Mouse (Mus musculus) spleen, adult 2 months (tissue): ENCODE measurements around the gene Trpv2. TPM values are rescaled to one million over a fixed set of nuclear protein-coding genes. Genes with fewer than 3 reads are reported as not detected.

ENCODE experiments used
- DNase-seq, 2 experiments: peaks; one replicate each; pipeline versions ENCODE4 v3.0.0 to v3.0.0-alpha.2; 2012 to 2021; ENCODE audit warnings: low spot score in 2 of 2, low read depth in 1 of 2
- H3K27ac ChIP-seq: fragments of 200-500 bp; 2 replicates; pipeline ENCODE4 v1.5.1; 2012; ENCODE audit warnings: low read length, inconsistent platforms; ENCODE audit not compliant: insufficient read depth
- H3K27me3 ChIP-seq: fragments of 200-500 bp; 2 replicates; pipeline ENCODE4 v1.6.1; 2012; ENCODE audit warnings: mild to moderate bottlenecking, moderate library complexity, low read length, inconsistent platforms; ENCODE audit not compliant: control insufficient read depth, insufficient read depth
- H3K36me3 ChIP-seq: fragments of 200-500 bp; 2 replicates; pipeline ENCODE4 v1.6.1; 2012; ENCODE audit warnings: mild to moderate bottlenecking, low read length, inconsistent platforms; ENCODE audit not compliant: control insufficient read depth, insufficient read depth
- H3K4me1 ChIP-seq: fragments of 200-500 bp; 2 replicates; pipeline ENCODE4 v1.6.1; 2011; ENCODE audit warnings: inconsistent platforms; ENCODE audit not compliant: control insufficient read depth, insufficient read depth, insufficient read length
- H3K4me3 ChIP-seq: fragments of 200-500 bp; 2 replicates; pipeline ENCODE4 v1.5.1; 2011; ENCODE audit warnings: mild to moderate bottlenecking, inconsistent platforms; ENCODE audit not compliant: insufficient read depth, insufficient read length; ENCODE audit errors: extremely low read depth
- CTCF ChIP-seq: fragments of 200-500 bp; IDR thresholded peaks from 2 replicates; pipeline ENCODE4 v1.5.1; 2011; ENCODE audit warnings: mild to moderate bottlenecking, inconsistent platforms; ENCODE audit not compliant: insufficient read depth, insufficient read length, insufficient replicate concordance; ENCODE audit errors: extremely low read depth
- POLR2A ChIP-seq: fragments of 200-500 bp; IDR thresholded peaks from 2 replicates; pipeline ENCODE4 v1.6.1; 2011; ENCODE audit warnings: low read depth, low read length, inconsistent platforms
- WGBS: fragments of 180-500 bp; shearing (Covaris S2); methylation state at CpG from one replicate; pipeline ENCODE4 v1.1.7; 2018; 5-methylcytosine and 5-hydroxymethylcytosine counted together
- polyA plus RNA-seq: library from polyadenylated mRNA; depleted of rRNA; stranded (reverse); fragments of >200 nt; gene quantifications from 2 replicates; pipeline ENCODE4 v1.2.3, GENCODE M21; 2012

Gene Trpv2
- polyA plus RNA-seq, 1 experiment, result 35.4 TPM

- Histone ChIP-seq H3K36me3 (peaks cover 50% of the 10 kb centered on the region), H3K4me3 (no peak overlapping the region), H3K4me1 (no peaks in the 10 kb centered on the region), H3K27me3 (no peaks in the 10 kb centered on the region), H3K27ac (no peak overlapping the region)
- WGBS, result 89% methylated on average over 10 of the region's 10 CpGs
- TF ChIP-seq POLR2A, result no peak
- no peak for TF ChIP-seq CTCF
- DNase-seq, result no peak
Measured at GRCm38 (mm10) chr11:62589391-62589790, 15.1 kb downstream of the Trpv2 start.

- Histone ChIP-seq H3K4me3 (no peak overlapping the region), H3K27ac (no peak overlapping the region), H3K36me3 (peaks cover 47% of the 10 kb centered on the region), H3K27me3 (no peaks in the 10 kb centered on the region), H3K4me1 (no peaks in the 10 kb centered on the region)
- no peak for DNase-seq
- TF ChIP-seq CTCF, result no peak
- TF ChIP-seq POLR2A, result no peak
- WGBS, result 95% methylated on average over 2 of the region's 2 CpGs
Measured at GRCm38 (mm10) chr11:62591026-62591425, 16.7 kb downstream of the Trpv2 start.

GRCm38 (mm10) chr11:62591904-62592575 lies 17.8 kb downstream of the Trpv2 start:
- WGBS, result 93% methylated on average over 8 of the region's 8 CpGs
- no peak overlapping the region for H3K4me3 ChIP-seq
- H3K36me3 ChIP-seq, result peaks cover 46% of the 10 kb centered on the region
- TF ChIP-seq CTCF, result no peak
- no peak for TF ChIP-seq POLR2A
- DNase-seq, result no peak
- H3K27ac ChIP-seq, result no peak overlapping the region
- no peaks in the 10 kb centered on the region for H3K27me3 ChIP-seq
- H3K4me1 ChIP-seq, result no peaks in the 10 kb centered on the region

- Histone ChIP-seq H3K27me3 (no peaks in the 10 kb centered on the region), H3K4me3 (no peak overlapping the region), H3K27ac (0 out of 2 replicates have a peak overlapping the region, but pooled peaks have one; percentile 14), H3K4me1 (peaks cover 4% of the 10 kb centered on the region; the same call in 1 of the 2 replicates), H3K36me3 (peaks cover 22% of the 10 kb centered on the region)
- DNase-seq, result no peak
- WGBS, result 86% methylated on average over 4 of the region's 4 CpGs
- no peak for TF ChIP-seq CTCF
- no peak for TF ChIP-seq POLR2A
Measured at GRCm38 (mm10) chr11:62598571-62598970, 24.3 kb downstream of the Trpv2 start.

GRCm38 (mm10) chr11:62601732-62602618 lies 27.7 kb downstream of the Trpv2 start:
- Histone ChIP-seq H3K36me3 (peaks cover 36% of the 10 kb centered on the region), H3K27ac (peak overlapping the region; percentile 74)
- WGBS, result 16% methylated on average over 17 of the region's 17 CpGs

GRCm38 (mm10) chr11:62602619-62603311 lies 28.5 kb downstream of the Trpv2 start:
- peak; percentile 97 for DNase-seq

More at GRCm38 (mm10) chr11:62601732-62602618, 27.7 kb downstream of the Trpv2 start:
- TF ChIP-seq CTCF, result no peak
- no peak for TF ChIP-seq POLR2A
- Histone ChIP-seq H3K4me1 (peaks cover 4% of the 10 kb centered on the region; the same call in 1 of the 2 replicates), H3K4me3 (peak overlapping the region; percentile 77), H3K27me3 (no peaks in the 10 kb centered on the region)
- DNase-seq, result no peak

More at GRCm38 (mm10) chr11:62602619-62603311, 28.5 kb downstream of the Trpv2 start:
- TF ChIP-seq CTCF (no peak), POLR2A (peak; percentile 96)
- Histone ChIP-seq H3K4me1 (peaks cover 4% of the 10 kb centered on the region; the same call in 1 of the 2 replicates), H3K36me3 (peaks cover 38% of the 10 kb centered on the region), H3K27ac (peak overlapping the region; percentile 96), H3K4me3 (peak overlapping the region; percentile 77), H3K27me3 (no peaks in the 10 kb centered on the region)
- WGBS, result under 1% methylated on average over 58 of the region's 58 CpGs
